Mouse (Mus musculus): ENCODE results near the gene Fam214a. TPM values are rescaled to one million over a fixed set of nuclear protein-coding genes. Genes with fewer than 3 reads are reported as not detected.

The Fam214a gene
- polyA plus RNA-seq, 1 experiment: 2.9 TPM

DNA sequence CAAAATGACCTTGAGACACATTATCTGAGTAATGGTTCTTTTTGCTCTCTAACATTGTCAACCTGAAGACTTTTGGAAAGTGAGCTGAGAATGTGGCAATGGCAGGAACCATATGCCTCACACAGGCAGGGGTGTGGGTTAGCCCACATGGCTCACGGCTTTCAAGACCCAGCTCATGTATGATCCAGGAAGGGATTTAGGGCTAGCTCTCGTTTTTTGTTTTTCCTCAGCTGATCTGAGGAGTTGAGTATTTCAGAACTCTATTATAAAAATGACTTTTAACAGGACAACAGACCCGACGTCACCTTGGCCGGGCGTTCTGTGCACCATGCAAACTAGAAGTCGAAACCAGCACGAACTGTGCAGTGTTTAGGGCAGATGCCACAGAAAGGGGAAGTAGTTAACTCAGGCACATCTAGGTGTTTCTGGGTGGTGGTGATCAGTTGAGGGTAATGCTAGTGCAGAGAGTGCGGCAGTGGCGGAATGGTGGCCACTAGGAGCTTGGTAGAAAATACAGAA lies 12.2 kb downstream of the Fam214a start:
- WGBS: 85% methylated on average over 10 of the region's 10 CpGs
- H3K27me3 ChIP-seq (ENCODE audit: control insufficient read depth, insufficient read depth, low read length): no peaks in the 10 kb centered on the region
- H3K4me3 ChIP-seq (ENCODE audit: low read depth, low read length): no peak overlapping the region
- H3K4me1 ChIP-seq (ENCODE audit: control insufficient read depth, insufficient read depth, insufficient read length, low read length): no peaks in the 10 kb centered on the region
- no peaks in the 10 kb centered on the region for H3K36me3 ChIP-seq (ENCODE audit: control insufficient read depth, insufficient read depth, low read length)
- H3K27ac ChIP-seq (ENCODE audit: insufficient read depth, low read depth, low read length): no peak overlapping the region
- TF ChIP-seq CTCF (IDR thresholded peaks at IDR 0.05; ENCODE audit: extremely low read depth, insufficient read length, insufficient replicate concordance, low read depth, low read length) (no peak), POLR2A (IDR thresholded peaks at IDR 0.05; ENCODE audit: low read depth, low read length) (no peak)

DNA sequence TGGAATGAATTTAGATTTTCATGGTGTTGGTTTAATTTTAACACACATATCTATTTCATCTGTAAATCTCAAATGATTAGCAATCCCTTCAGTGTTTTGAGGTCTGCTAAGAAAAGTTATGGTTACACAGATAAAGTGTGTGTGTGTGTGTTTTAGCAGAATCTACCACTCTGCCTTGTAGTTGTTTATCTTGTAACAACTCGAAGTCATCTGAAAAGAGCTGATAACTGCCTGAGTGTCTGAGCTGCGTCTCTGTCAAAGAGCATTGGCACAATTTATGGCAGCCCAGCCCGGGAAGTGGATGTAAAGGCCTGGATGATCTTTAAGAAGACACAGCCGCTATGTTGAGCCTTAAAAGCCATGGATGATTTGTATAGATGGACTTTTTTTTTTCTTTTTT lies 13.5 kb downstream of the Fam214a start:
- no peak for TF ChIP-seq CTCF (IDR thresholded peaks at IDR 0.05; ENCODE audit: extremely low read depth, insufficient read length, insufficient replicate concordance, low read depth, low read length)
- no peak for TF ChIP-seq POLR2A (IDR thresholded peaks at IDR 0.05; ENCODE audit: low read depth, low read length)
- H3K4me1 ChIP-seq (ENCODE audit: control insufficient read depth, insufficient read depth, insufficient read length, low read length): no peaks in the 10 kb centered on the region
- H3K27ac ChIP-seq (ENCODE audit: insufficient read depth, low read depth, low read length): no peak overlapping the region
- H3K27me3 ChIP-seq (ENCODE audit: control insufficient read depth, insufficient read depth, low read length): no peaks in the 10 kb centered on the region
- 60% methylated on average over 4 of the region's 4 CpGs for WGBS
- H3K4me3 ChIP-seq (ENCODE audit: low read depth, low read length): no peak overlapping the region
- H3K36me3 ChIP-seq (ENCODE audit: control insufficient read depth, insufficient read depth, low read length): no peaks in the 10 kb centered on the region

DNA sequence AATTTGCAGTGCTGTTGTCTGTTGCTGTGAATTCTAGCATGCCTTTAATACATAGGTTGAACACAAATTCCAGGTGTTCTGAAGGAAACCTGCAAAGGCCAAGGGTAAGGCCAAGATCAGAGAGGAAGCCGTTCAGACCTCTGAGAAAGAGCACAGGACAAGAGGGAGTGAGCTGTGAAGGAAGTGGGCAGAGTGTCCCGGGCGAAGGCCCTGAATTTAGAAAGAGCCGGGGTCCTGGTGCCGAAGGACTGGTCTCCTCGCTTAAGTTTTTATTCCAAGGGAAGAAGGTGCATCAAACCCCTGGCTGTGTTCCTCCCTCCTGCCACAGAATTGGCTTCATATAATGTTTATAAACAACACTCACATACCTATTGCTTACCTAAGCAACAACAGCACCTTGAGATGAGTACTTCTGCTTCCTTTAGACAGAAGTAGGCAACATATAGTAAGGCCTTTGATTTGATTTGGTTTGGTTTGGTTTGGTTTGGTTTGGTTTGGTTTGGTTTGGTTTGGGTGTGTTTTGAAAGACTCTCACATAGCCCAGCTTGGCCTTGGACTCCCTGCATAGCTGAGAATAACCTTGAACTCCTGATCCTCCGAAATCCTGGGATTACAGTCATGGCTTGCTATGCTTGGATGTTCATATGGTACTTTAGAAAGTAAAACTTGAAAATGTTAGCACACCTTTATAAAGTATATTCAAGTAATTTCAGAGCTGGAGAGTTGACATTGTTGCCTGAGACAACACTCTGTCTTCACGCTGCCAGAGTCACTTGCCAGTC lies 16.2 kb downstream of the Fam214a start:
- Histone ChIP-seq H3K27me3 (ENCODE audit: control insufficient read depth, insufficient read depth, low read length) (no peaks in the 10 kb centered on the region), H3K36me3 (ENCODE audit: control insufficient read depth, insufficient read depth, low read length) (no peaks in the 10 kb centered on the region), H3K4me1 (ENCODE audit: control insufficient read depth, insufficient read depth, insufficient read length, low read length) (no peaks in the 10 kb centered on the region), H3K27ac (ENCODE audit: insufficient read depth, low read depth, low read length) (no peak overlapping the region), H3K4me3 (ENCODE audit: low read depth, low read length) (no peak overlapping the region)
- 88% methylated on average over 8 of the region's 8 CpGs for WGBS
- TF ChIP-seq CTCF (IDR thresholded peaks at IDR 0.05; ENCODE audit: extremely low read depth, insufficient read length, insufficient replicate concordance, low read depth, low read length): no peak
- no peak for TF ChIP-seq POLR2A (IDR thresholded peaks at IDR 0.05; ENCODE audit: low read depth, low read length)

DNA sequence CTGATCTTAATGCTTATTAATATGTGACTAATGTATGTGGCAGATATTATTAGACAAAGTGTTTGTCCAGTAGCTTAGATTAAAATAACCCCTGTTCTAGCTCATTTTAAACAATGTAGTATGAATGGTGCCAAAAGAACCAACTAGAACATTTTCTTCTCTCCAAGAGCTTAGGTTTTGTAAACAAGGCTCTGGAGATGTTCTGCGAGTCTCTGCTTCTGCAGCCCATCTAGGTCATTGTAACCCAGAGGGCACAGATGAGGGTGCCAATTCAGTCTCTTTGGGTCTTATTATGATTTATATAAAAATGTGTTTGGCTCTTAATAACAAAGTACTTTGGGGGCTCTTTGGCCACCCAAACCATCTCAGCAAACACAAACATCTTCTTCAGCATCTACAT lies 17.9 kb downstream of the Fam214a start:
- WGBS: 76% methylated on average over 1 of the region's 1 CpGs
- peaks cover 6% of the 10 kb centered on the region for H3K4me1 ChIP-seq (ENCODE audit: control insufficient read depth, insufficient read depth, insufficient read length, low read length)
- no peak overlapping the region for H3K27ac ChIP-seq (ENCODE audit: insufficient read depth, low read depth, low read length)

DNA sequence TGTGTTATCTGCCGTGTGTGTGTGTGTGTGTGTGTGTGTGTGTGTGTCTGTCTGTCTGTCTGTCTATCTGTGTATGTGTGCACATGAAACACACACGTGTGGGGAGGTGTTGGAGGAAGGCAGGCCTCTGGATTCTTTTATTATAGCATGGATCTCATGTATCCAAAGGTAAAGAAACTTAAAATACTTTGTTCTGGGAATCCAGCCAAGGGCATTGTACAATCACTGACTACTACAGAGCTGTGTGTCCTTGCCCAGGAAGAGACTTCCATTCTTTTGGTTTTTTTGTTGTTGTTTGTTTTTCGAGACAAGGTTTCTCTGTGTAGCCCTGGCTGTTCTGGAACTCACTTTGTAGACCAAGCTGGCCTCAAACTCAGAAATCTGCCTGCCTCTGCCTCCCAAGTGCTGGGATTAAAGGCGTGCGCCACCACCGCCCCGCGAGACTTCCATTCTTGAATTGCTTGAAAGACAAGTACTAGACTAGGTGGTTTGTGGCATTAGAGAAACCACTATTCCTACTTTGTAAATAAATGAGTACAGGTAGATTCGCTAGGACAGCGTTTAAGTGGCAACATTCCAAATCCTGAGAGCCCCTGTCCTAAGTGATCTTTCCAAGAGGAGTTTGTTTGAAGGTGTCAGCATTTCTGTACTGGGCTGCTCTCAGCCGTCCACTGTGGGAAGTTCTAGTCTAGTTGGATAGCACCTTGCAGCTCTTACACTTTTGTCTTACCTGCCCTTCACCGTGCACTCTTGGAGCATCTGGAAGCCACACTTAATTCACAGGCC lies 18.7 kb downstream of the Fam214a start:
- Histone ChIP-seq H3K36me3 (ENCODE audit: control insufficient read depth, insufficient read depth, low read length) (no peaks in the 10 kb centered on the region), H3K27ac (ENCODE audit: insufficient read depth, low read depth, low read length) (no peak overlapping the region), H3K4me3 (ENCODE audit: low read depth, low read length) (no peak overlapping the region), H3K27me3 (ENCODE audit: control insufficient read depth, insufficient read depth, low read length) (no peaks in the 10 kb centered on the region), H3K4me1 (ENCODE audit: control insufficient read depth, insufficient read depth, insufficient read length, low read length) (peaks cover 6% of the 10 kb centered on the region)
- WGBS: 80% methylated on average over 12 of the region's 12 CpGs
- TF ChIP-seq CTCF (IDR thresholded peaks at IDR 0.05; ENCODE audit: extremely low read depth, insufficient read length, insufficient replicate concordance, low read depth, low read length): no peak

More for the DNA sequence above, 17.9 kb downstream of the Fam214a start:
- no peak overlapping the region for H3K4me3 ChIP-seq (ENCODE audit: low read depth, low read length)
- H3K27me3 ChIP-seq (ENCODE audit: control insufficient read depth, insufficient read depth, low read length): no peaks in the 10 kb centered on the region
- TF ChIP-seq CTCF (IDR thresholded peaks at IDR 0.05; ENCODE audit: extremely low read depth, insufficient read length, insufficient replicate concordance, low read depth, low read length): no peak
- no peak for TF ChIP-seq POLR2A (IDR thresholded peaks at IDR 0.05; ENCODE audit: low read depth, low read length)
- no peaks in the 10 kb centered on the region for H3K36me3 ChIP-seq (ENCODE audit: control insufficient read depth, insufficient read depth, low read length)

DNA sequence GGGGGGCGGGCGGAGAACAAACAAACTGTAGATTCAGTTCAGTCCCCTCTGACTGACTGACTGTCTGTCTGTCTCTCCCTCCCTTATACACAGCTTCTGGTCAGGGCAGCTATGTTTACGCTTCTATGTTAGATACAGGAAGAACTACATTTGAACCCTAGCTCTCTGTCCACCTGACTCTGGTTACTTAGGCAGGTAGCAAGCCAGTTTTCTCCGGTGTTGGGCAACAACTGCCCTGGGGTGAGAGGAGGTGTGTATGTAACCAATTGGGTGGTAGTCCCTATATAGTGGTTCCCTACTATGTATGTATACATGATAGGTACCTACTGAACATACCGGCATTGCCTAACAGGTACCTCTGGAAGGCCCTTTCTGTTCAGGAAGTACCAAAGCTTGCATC lies 20.1 kb downstream of the Fam214a start:
- TF ChIP-seq POLR2A (IDR thresholded peaks at IDR 0.05; ENCODE audit: low read depth, low read length): no peak
- TF ChIP-seq CTCF (IDR thresholded peaks at IDR 0.05; ENCODE audit: extremely low read depth, insufficient read length, insufficient replicate concordance, low read depth, low read length): no peak
- Histone ChIP-seq H3K4me1 (ENCODE audit: control insufficient read depth, insufficient read depth, insufficient read length, low read length) (peaks cover 6% of the 10 kb centered on the region), H3K27ac (ENCODE audit: insufficient read depth, low read depth, low read length) (no peak overlapping the region), H3K36me3 (ENCODE audit: control insufficient read depth, insufficient read depth, low read length) (no peaks in the 10 kb centered on the region), H3K4me3 (ENCODE audit: low read depth, low read length) (no peak overlapping the region), H3K27me3 (ENCODE audit: control insufficient read depth, insufficient read depth, low read length) (no peaks in the 10 kb centered on the region)
- 89% methylated on average over 5 of the region's 5 CpGs for WGBS

DNA sequence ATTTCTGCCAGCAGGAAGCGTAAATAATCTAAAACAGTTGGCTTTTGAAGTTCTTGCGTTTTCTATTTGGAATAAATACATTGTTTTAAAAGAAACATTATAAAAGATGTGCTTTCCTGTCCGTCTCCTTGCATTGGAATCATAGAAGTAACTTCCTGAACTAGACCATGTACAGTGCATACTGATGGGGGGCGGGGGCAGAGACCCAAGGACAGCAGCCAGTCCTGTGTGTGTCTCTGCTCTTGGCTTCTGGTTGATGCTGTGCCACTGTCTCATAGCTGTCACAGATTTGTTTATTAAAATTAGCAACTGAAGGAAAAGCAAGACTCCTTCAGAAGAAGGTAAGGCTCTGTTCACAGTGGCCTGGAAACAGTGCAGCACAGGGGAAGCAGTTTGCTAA lies 20.5 kb downstream of the Fam214a start:
- Histone ChIP-seq H3K27ac (ENCODE audit: insufficient read depth, low read depth, low read length) (no peak overlapping the region), H3K4me1 (ENCODE audit: control insufficient read depth, insufficient read depth, insufficient read length, low read length) (peaks cover 6% of the 10 kb centered on the region), H3K36me3 (ENCODE audit: control insufficient read depth, insufficient read depth, low read length) (no peaks in the 10 kb centered on the region), H3K27me3 (ENCODE audit: control insufficient read depth, insufficient read depth, low read length) (no peaks in the 10 kb centered on the region), H3K4me3 (ENCODE audit: low read depth, low read length) (no peak overlapping the region)
- WGBS: 95% methylated on average over 4 of the region's 4 CpGs
- TF ChIP-seq CTCF (IDR thresholded peaks at IDR 0.05; ENCODE audit: extremely low read depth, insufficient read length, insufficient replicate concordance, low read depth, low read length) (no peak), POLR2A (IDR thresholded peaks at IDR 0.05; ENCODE audit: low read depth, low read length) (no peak)

Data from small intestine, adult 2 months (tissue).